Mouse (Mus musculus): ENCODE data around the gene Adprm. TPM values are rescaled to one million over a fixed set of nuclear protein-coding genes. Genes with fewer than 3 reads are reported as not detected.

Gene Adprm
- polyA plus RNA-seq, 1 experiment from 2014 or later, result 21.1 TPM

DNA sequence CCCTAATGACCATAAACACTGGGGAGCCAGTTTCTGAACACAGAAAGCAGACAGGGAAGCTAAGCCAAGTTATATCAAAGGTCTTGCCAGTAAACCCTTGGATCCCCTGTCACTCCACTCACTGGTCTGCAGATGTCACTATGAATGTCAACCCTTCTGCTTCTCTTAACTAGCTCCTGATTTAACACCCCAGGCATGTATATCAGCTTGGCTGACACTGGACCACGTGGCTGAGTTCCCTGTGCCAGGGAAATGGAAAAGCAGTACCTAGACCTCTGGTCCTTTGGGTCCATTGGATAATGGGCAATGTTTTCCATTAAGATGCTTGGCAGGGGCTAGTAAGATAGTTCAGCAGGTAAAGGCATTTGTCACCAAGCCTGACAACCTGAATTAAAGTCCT lies 58.7 kb downstream of the Adprm start:
- Histone ChIP-seq H3K36me3 (no peaks in the 10 kb centered on the region), H3K4me3 (replicated peaks) (no peak overlapping the region), H3K27me3 (no peaks in the 10 kb centered on the region), H3K9me3 (replicated peaks) (no peaks in the 10 kb centered on the region), H3K27ac (no peak overlapping the region), H3K4me2 (no peak overlapping the region), H3K4me1 (0 out of 2 replicates have a peak, but pooled peaks cover 6% of the 10 kb centered on the region), H3K9ac (no peak overlapping the region)
- WGBS, result 36% methylated on average over 1 of the region's 1 CpGs
- ATAC-seq (replicated peaks; ENCODE audit: low FRiP score), result no peak

- 90% methylated on average over 2 of the region's 2 CpGs for WGBS
- no peak for ATAC-seq (replicated peaks; ENCODE audit: low FRiP score)
- no peak overlapping the region for H3K27ac ChIP-seq
- no peak overlapping the region for H3K4me3 ChIP-seq (replicated peaks)
- H3K4me2 ChIP-seq, result no peak overlapping the region
- no peak overlapping the region for H3K9ac ChIP-seq
- H3K27me3 ChIP-seq, result no peaks in the 10 kb centered on the region
- no peaks in the 10 kb centered on the region for H3K9me3 ChIP-seq (replicated peaks)
- H3K4me1 ChIP-seq, result no peaks in the 10 kb centered on the region
- H3K36me3 ChIP-seq, result no peaks in the 10 kb centered on the region
Measured at GRCm38 (mm10) chr11:66992150-66992549, 60.2 kb downstream of the Adprm start.

Small RNA genes within 50 kb of the gene (microRNA-seq; reads per million reads assigned to microRNA genes)
- not detected for gene Mir6923

Other genes starting within 250 kb of the Adprm start
- 0.50 and 1.4 TPM in 2 replicates for gene Pirt, start 140.6 kb downstream of the Adprm start, polyA plus RNA-seq (2015; fragmentation: Nextera tagmentation; extraction: Ambion mirVana)
- gene Tmem238l, start 96.0 kb downstream of the Adprm start, polyA plus RNA-seq (2015; fragmentation: Nextera tagmentation; extraction: Ambion mirVana), result 0.36 TPM in 1 of 2 replicates, not detected in the other
- 1.4 and 1.6 TPM in 2 replicates for gene Tmem220, start 27.4 kb downstream of the Adprm start, polyA plus RNA-seq (2015; fragmentation: Nextera tagmentation; extraction: Ambion mirVana)
- gene Sco1, start 76 bp upstream of the Adprm start, polyA plus RNA-seq (2015; fragmentation: Nextera tagmentation; extraction: Ambion mirVana), result 17.8 and 19.2 TPM in 2 replicates
- gene Myh3, start 25.7 kb upstream of the Adprm start, polyA plus RNA-seq (2015; fragmentation: Nextera tagmentation; extraction: Ambion mirVana), result 11.4 and 16.9 TPM in 2 replicates
- 0.03 TPM in 1 of 2 replicates, not detected in the other for gene Myh2, start 118.4 kb upstream of the Adprm start, polyA plus RNA-seq (2015; fragmentation: Nextera tagmentation; extraction: Ambion mirVana)
- gene Myh1, start 147.5 kb upstream of the Adprm start, polyA plus RNA-seq (2015; fragmentation: Nextera tagmentation; extraction: Ambion mirVana), result 0.10 and 0.17 TPM in 2 replicates
- 0.17 TPM in 1 of 2 replicates, not detected in the other for gene Myh4, start 185.4 kb upstream of the Adprm start, polyA plus RNA-seq (2015; fragmentation: Nextera tagmentation; extraction: Ambion mirVana)
- 6.6 and 20.3 TPM in 2 replicates for gene Myh8, start 224.5 kb upstream of the Adprm start, polyA plus RNA-seq (2015; fragmentation: Nextera tagmentation; extraction: Ambion mirVana)